In the genomic region with DNA sequence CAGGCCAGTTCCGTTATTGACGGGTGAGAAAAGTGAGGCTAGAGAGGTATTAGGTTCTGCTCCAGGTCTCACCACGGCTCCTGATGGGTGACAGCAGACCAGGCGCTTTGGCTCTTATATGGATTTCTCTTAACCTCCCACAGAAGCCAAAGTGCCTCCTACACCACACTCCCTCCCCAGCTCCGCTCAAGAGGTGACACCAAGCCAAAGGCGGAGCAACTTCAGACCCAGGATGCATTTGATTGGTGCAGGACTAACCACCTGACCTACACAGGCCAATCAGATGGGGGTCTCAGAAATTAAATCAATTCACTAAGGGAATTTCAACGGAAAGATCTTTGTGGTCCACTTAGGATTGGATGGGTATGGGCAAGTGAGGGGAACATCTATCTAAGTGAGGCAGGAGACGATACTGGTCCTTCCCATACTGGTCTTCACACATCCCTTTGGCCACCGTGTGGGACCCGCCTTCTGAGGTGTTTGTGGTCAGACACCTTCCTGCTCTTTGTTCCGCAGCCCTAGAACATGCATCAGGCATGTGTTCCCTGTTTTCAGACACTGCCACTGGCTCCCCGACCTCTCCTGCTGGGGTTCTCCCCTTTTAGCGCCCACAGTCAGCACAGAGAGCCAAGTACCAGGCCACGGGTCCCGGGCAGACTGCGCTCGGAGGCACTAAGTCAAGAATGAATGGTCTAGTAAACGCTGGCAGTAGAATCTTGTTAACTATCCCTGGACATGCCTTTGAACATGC, we compare ENCODE assay signal across 24 mouse cellular contexts.
DNase-seq lines count a peak whose midpoint lies in the region; ATAC-seq and TF ChIP-seq lines count a peak whose summit lies in the region.
"Had no signal": no experiment of that assay in that cellular context is flagged by ENCODE, and none has a peak within 500 bp of the region (broad histone marks: within the 10 kb centered on the region; RNA-seq: fewer than 3 reads in every experiment).

No protein-coding gene starts in this region.

- peak; percentile 45 for ATAC-seq in common myeloid progenitor, adult 5-6 weeks (replicated peaks; ENCODE audit: low read depth, poor library complexity, severe bottlenecking)
- no peak for ATAC-seq in inflammation-experienced regulatory T-cells, adult 6 months
- ATAC-seq: activated CD4-positive, CD25-positive, alpha-beta regulatory T cell, adult 4 months; CD4-positive, CD25-positive, alpha-beta regulatory T cell, adult 4 months; forebrain, postnatal 0 days; hindbrain, postnatal 0 days; intestine, embryonic 15.5 days had no signal

- no peak for TF ChIP-seq POLR2A in testis, adult 2 months (IDR thresholded peaks at IDR 0.05; ENCODE audit: control insufficient read depth, low read depth, low read length)

- no peaks in the 10 kb centered on the region for H3K36me3 ChIP-seq in testis, adult 2 months (ENCODE audit: control insufficient read depth, insufficient read depth, low read length)
- H3K36me3 ChIP-seq: embryonic facial prominence, embryonic 12.5 days; forebrain, embryonic 12.5 days; G1E; heart, embryonic 13.5 days; hindbrain, embryonic 13.5 days; intestine, embryonic 15.5 days had no signal

- no peak for DNase-seq in testis, postnatal 10 days (ENCODE audit: low spot score)
- DNase-seq in ES-CJ7 (ENCODE audit: low read depth, low spot score) = peak; percentile 35
- DNase-seq in urinary bladder, postnatal 25 days (ENCODE audit: low spot score) = no peak
- no peak for DNase-seq in right cerebral cortex, adult 2 months (ENCODE audit: low spot score in 2 of 2)
- DNase-seq: adrenal gland, postnatal 14 days; B cell, adult 2 months; cerebellum, adult 11-12 months; cerebellum, postnatal 10 days; forebrain, postnatal 0 days; gastrocnemius, postnatal 14 days; heart, postnatal 4 days; kidney, adult 18-20 months had no signal

- H3K27ac ChIP-seq in testis, adult 2 months (ENCODE audit: control insufficient read depth, insufficient read depth, low read depth, low read length) = no peak overlapping the region
- H3K27ac ChIP-seq: embryonic facial prominence, embryonic 12.5 days; forebrain, embryonic 12.5 days; heart, embryonic 13.5 days; hindbrain, embryonic 13.5 days; hindbrain, postnatal 0 days; intestine, embryonic 15.5 days had no signal

- H3K27me3 ChIP-seq in testis, adult 2 months (ENCODE audit: control insufficient read depth, insufficient read depth, low read length) = no peaks in the 10 kb centered on the region
- H3K27me3 ChIP-seq: embryonic facial prominence, embryonic 12.5 days; forebrain, embryonic 12.5 days; intestine, embryonic 15.5 days had no signal

- TF ChIP-seq CTCF in testis, adult 2 months (IDR thresholded peaks at IDR 0.05; ENCODE audit: control insufficient read depth, insufficient read depth, insufficient replicate concordance, low read depth, low read length) = no peak

- peaks cover 12% of the 10 kb centered on the region for H3K4me1 ChIP-seq in testis, adult 2 months (ENCODE audit: control insufficient read depth, insufficient read depth, low read length)
- H3K4me1 ChIP-seq: embryonic facial prominence, embryonic 12.5 days; forebrain, embryonic 12.5 days; heart, embryonic 13.5 days; hindbrain, embryonic 13.5 days had no signal

- peak overlapping the region; percentile 20; the same call in 1 of the 2 replicates for H3K4me3 ChIP-seq in testis, adult 2 months (ENCODE audit: control insufficient read depth, low read depth, low read length)
- H3K4me3 ChIP-seq: embryonic facial prominence, embryonic 12.5 days; forebrain, embryonic 12.5 days; heart, embryonic 13.5 days; hindbrain, embryonic 13.5 days; intestine, embryonic 15.5 days had no signal
